Mouse (Mus musculus): ENCODE measurements around the gene Gm20518.

GRCm38 (mm10) chr16:17799584-17799983 lies 91.9 kb downstream of the Gm20518 start:
- TF ChIP-seq CTCF (IDR thresholded peaks at IDR 0.05; ENCODE audit: insufficient read depth, low read length) (no peak), POLR2A (IDR thresholded peaks at IDR 0.05; ENCODE audit: borderline replicate concordance, extremely low read depth, low read depth, low read length) (no peak)

Measured in lung, adult 2 months (tissue).